Mouse (Mus musculus) bone marrow macrophage, adult 2 months (primary cell): ENCODE data around the gene Dpf3. TPM values are rescaled to one million over a fixed set of nuclear protein-coding genes. Genes with fewer than 3 reads are reported as not detected.

Experiments used
- H3K27ac ChIP-seq: 2 replicates; pipeline ENCODE4 v1.5.1; 2012; ENCODE audit warnings: low read depth, low read length; ENCODE audit not compliant: insufficient read depth
- H3K4me1 ChIP-seq: 2 replicates; pipeline ENCODE4 v1.6.1; 2012; ENCODE audit warnings: low read length; ENCODE audit not compliant: control insufficient read depth, insufficient read depth
- H3K4me3 ChIP-seq: 2 replicates; pipeline ENCODE4 v1.5.1; 2012; ENCODE audit warnings: mild to moderate bottlenecking, low read length, moderate library complexity; ENCODE audit not compliant: insufficient read depth
- CTCF ChIP-seq: IDR thresholded peaks from 2 replicates; pipeline ENCODE4 v1.5.1; 2012; ENCODE audit warnings: low read depth, mild to moderate bottlenecking, low read length, moderate library complexity
- POLR2A ChIP-seq: IDR thresholded peaks from 2 replicates; pipeline ENCODE4 v1.6.1; 2012; ENCODE audit warnings: mild to moderate bottlenecking, low read depth, low read length, borderline replicate concordance
- polyA plus RNA-seq: library from polyadenylated mRNA; stranded (reverse); fragments of >200 nt; gene quantifications from 2 replicates; pipeline ENCODE4 v1.2.4, GENCODE M21; 2012; ENCODE audit not compliant: missing spikeins, insufficient read depth, insufficient read length

Dpf3 gene
- polyA plus RNA-seq, 1 experiment = not detected

DNA sequence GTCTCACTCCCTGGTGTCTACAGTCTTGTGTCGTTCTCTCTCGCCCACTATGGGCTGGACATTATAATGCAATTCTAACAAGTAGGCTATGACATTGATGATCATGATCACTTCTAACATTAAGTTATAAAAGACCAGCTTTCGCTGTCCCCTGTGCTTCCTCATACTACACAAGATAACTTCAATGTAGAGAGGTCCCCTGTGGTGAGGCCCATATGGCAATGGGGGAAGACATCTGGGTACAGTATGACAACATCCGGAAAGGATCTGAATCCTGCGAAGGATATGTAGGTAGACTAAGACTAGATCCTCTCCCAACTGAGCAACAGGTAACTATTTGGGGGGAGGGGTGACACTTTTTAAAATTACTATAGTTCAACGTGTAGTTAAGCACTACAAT is 251.7 kb downstream of the Dpf3 start:
- Histone ChIP-seq H3K4me3 (no peak overlapping the region), H3K27ac (no peak overlapping the region), H3K4me1 (no peaks in the 10 kb centered on the region)
- TF ChIP-seq CTCF (no peak), POLR2A (no peak)

- Histone ChIP-seq H3K27ac (no peak overlapping the region), H3K4me1 (no peaks in the 10 kb centered on the region), H3K4me3 (no peak overlapping the region)
- no peak for TF ChIP-seq POLR2A
- TF ChIP-seq CTCF = no peak
These were observed 252.5 kb downstream of the Dpf3 start for GRCm38 (mm10) chr12:83234981-83235380.

GRCm38 (mm10) chr12:83233651-83234050 is 253.9 kb downstream of the Dpf3 start:
- Histone ChIP-seq H3K4me3 (no peak overlapping the region), H3K27ac (no peak overlapping the region), H3K4me1 (no peaks in the 10 kb centered on the region)
- TF ChIP-seq CTCF (no peak), POLR2A (no peak)

GRCm38 (mm10) chr12:83232916-83233315 is 254.6 kb downstream of the Dpf3 start:
- TF ChIP-seq POLR2A (no peak), CTCF (no peak)
- no peaks in the 10 kb centered on the region for H3K4me1 ChIP-seq
- no peak overlapping the region for H3K27ac ChIP-seq
- H3K4me3 ChIP-seq = no peak overlapping the region

- TF ChIP-seq CTCF (no peak), POLR2A (no peak)
- Histone ChIP-seq H3K4me1 (no peaks in the 10 kb centered on the region), H3K27ac (no peak overlapping the region), H3K4me3 (no peak overlapping the region)
These were observed 256.3 kb downstream of the Dpf3 start for GRCm38 (mm10) chr12:83231258-83231657.

- no peak overlapping the region for H3K4me3 ChIP-seq
- no peaks in the 10 kb centered on the region for H3K4me1 ChIP-seq
- no peak overlapping the region for H3K27ac ChIP-seq
- TF ChIP-seq CTCF (no peak), POLR2A (no peak)
These were observed 257.8 kb downstream of the Dpf3 start for GRCm38 (mm10) chr12:83229683-83230082.

DNA sequence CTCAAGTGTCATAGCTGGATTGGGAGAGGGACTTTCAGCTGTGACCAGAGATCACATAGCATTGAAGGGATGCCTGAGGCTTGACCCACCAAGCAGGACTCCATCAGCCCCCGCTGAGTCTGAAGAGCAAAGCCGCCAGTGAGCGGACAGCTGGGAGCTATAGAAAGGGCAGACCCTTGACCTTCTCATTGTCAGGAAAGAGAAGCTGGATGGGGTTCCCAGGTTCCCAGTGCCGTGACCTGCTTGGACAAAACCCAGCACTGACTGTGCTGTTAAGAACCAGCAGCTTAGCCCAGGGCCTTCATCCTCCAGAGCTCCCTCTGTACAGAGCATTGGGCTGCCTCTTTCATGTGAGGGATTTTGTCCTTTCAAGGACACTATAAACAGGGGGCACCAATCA is 260.5 kb downstream of the Dpf3 start:
- Histone ChIP-seq H3K27ac (no peak overlapping the region), H3K4me3 (no peak overlapping the region), H3K4me1 (no peaks in the 10 kb centered on the region)
- TF ChIP-seq POLR2A = no peak
- no peak for TF ChIP-seq CTCF

- no peak overlapping the region for H3K27ac ChIP-seq
- TF ChIP-seq POLR2A = no peak
- TF ChIP-seq CTCF = no peak
- no peak overlapping the region for H3K4me3 ChIP-seq
- H3K4me1 ChIP-seq = no peaks in the 10 kb centered on the region
These were observed 266.6 kb downstream of the Dpf3 start for GRCm38 (mm10) chr12:83220964-83221363.

GRCm38 (mm10) chr12:83213879-83214341 is 273.6 kb downstream of the Dpf3 start:
- no peak overlapping the region for H3K27ac ChIP-seq
- no peaks in the 10 kb centered on the region for H3K4me1 ChIP-seq
- H3K4me3 ChIP-seq = no peak overlapping the region
- TF ChIP-seq POLR2A (no peak), CTCF (no peak)

DNA sequence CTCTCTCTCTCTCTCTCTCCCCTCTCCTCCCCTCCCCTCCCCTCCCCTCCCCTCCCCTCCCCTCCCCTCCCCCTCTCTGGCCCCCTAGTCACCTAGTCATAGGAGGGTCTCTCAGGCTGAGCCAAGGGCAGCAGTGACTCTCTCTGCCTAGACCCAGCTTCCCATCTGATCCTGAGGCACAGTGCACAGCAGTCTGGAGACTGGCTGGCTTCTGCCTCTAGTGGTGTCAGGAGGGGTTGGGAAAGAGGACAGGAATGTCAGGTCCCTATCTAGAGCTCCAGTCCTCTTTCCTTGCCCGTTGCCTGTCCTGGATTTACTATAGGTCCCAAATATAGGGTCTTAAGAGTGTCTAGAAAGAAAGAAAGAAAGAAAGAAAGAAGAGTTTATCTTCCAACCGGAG is 275.5 kb downstream of the Dpf3 start:
- Histone ChIP-seq H3K4me1 (no peaks in the 10 kb centered on the region), H3K4me3 (no peak overlapping the region), H3K27ac (no peak overlapping the region)
- no peak for TF ChIP-seq CTCF
- TF ChIP-seq POLR2A = no peak
